Mouse (Mus musculus) 3134 (cell line): ENCODE data around the gene Gm10401.

Experiments
- DNase-seq: peaks from one replicate; pipeline ENCODE4 v3.0.0-alpha.2; 2011; ENCODE audit warnings: low spot score; ENCODE audit not compliant: insufficient read length; ENCODE audit errors: extremely low read depth

The Gm10401 gene

DNA sequence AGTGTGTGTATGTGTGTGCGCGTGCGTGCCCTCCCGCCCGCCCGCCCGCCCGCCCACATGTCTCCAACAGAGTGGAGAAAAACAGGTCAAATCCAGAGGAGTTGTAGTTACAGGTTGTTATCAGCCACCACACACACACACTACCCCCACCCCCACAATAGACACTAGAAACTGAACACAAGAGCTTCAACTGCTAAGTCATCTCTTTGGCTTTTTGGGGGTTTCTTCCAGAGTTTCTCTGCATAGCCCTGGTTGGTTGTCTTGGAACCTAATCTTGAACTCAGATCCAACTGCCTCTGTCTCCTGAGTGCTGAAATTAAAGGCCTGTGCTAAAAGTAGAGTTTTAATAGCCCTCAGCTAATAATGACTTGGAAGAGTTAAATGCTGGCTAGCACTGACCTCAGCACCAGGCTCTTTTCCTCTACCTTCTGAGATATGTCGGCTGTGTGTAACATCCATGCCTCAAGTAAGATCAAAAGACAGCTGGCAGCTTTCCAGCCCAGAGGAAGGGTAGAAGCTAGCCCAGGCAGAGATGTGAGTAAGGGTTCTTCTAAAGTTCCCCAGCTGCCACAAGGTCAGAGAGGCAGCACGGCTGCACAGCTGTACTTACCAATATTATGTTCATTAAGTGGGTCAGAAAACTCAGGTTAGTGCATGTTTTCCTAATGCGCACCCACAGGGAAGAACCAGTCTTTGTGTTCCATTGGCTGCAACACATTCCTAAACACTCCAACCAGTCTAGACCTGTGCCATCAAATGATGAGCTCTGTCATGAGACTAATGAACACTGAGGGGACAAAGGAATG, 26.8 kb downstream of the Gm10401 start:
- no peak for DNase-seq

DNA sequence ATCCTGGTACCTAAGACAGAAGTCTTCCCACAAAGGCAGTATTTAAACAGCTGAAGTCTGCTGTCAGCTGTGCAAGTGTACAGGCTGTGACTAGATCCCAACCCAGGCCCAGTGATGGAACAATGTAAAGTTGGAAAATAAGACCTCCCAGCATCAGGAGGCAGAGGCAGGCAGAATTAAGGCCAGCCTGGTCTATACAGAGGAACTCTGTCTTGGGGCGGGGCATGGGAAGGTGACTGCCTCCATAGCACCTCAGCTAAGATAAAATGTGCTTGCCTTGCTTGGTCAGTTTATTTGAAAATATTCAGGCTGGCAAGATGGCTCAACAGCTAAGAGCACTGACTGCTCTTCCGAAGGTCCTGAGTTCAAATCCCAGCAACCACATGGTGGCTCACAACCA, 27.6 kb downstream of the Gm10401 start:
- no peak for DNase-seq

DNA sequence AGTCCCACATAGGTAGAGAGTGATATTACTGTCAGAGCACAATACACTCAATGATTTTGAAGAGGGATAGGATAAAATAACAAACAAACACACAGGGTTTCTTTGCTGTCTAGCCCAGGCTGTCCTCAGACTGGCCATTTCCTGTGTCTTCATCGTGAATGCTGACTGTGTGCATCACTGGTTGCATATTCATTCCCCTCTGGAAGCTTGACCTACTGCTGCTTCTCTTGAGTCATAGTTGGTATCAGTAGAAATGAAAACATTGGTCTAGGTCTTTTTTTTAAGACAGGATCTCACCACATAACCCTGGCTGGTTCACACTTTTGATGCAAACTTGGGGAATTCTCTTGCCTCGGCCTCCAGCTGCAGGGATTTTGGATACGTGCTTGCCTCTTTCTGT, 28.5 kb downstream of the Gm10401 start:
- DNase-seq = no peak

DNA sequence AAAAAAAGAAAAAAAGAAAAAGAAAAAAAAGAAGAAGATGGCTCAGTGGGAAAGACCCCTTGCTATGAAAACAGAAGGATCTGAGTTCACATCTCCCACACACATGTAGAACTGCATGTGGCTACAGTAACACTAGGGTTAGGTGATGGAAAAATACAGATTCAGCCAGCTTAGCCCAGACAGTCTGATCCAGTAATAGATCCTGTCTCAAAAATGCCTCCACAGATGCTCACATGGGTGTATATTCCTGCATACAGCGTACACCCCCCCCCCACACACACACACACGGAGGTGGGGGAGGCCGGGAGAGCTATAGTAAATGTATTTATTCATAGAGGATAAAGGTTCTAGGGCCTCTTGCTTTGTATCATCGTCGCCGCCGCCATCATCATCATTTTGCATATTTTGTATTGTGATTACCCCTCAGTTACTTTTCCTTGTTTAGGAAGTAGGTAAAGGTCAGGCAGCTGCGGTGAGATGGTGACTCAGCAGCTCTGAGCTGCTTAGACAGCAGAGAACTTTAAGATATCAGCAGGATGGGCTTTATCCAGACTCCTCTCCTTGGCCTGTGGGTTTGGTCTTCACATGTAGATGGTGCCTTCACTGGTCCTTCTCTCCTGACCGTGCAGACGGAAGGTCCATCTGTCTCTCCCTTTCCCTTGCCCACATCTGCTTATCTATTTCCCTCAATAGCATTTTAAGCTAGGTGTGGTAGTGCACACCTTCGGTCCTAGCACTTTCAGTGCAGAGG, 29.2 kb downstream of the Gm10401 start:
- DNase-seq = no peak

DNA sequence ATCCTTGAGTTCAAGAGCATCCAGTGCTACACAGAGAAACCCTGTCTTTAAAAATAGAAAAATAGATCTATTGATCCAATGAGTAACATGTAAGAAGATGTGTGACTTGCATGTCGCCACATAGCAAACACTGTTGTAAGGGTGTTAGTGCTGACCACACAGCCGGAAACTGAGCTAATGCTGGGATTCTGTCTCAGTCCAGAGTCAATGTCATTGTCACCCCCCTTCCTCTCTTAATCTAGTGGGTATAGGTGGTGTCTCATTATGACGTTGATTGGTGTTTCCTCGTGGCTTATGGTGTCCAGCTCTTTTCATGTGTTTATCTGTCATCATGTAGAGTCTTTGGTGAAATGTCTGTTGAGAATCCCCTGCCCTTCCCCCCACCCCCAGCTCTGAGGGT, 31.9 kb downstream of the Gm10401 start:
- DNase-seq = no peak

DNA sequence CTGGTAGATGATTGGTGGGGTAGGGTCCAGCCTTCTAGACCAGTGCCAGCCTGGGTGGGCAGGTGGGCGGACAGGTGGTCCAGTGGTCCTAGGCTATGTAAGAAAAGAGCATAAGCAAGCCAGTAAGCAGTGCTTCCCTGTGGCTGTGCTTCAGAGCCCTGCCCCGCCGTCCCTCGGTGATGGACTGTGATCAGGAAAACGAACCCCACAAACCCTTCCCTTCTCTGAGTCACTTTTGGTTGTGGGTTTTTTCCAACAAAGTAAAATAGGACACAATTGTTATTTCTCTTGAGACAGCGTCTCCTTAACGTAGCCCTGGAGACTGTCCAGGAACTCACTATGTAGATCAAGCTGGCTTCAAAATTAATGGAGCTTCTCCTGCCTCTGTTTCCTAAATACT, 34.7 kb downstream of the Gm10401 start:
- DNase-seq = peak; percentile 25

DNA sequence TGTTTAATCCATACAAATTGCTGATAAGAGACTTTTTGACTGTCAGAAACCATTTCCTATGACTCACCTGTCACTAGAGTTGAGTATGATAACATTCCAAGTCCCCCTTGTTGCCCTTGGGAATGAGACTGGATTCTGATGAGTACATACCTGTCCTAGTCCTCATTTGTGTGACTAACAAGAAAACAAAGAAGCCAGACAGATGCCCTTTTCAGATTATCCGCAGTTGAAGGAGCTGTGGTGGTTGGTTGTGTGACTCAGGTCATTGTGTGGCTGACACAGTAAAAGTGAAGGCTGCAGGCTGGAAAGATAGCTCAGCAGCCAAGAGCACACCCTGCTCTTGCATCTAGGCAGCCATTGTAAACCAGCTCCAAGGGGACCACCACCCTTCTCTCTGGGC, 35.5 kb downstream of the Gm10401 start:
- peak; percentile 16 for DNase-seq

DNA sequence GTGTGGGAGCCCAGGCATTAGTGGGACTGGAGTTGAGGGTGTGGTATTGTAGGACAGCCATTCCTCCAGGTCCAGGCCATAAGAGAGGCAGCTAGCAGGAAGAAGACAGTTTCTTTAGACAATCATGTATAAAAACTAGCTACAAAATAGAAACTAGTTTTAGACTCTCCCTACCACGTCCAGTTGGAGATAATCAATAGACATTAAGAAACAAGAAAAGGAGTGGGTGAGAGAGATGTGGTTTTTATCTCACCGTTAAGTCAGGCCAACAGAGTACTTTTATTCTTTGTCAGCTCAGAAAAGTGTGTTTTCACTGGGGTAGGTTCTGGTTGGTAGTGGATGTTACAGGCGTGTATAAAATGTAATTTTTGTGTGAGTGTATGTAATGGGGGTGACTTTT, 37.1 kb downstream of the Gm10401 start:
- DNase-seq = no peak

DNA sequence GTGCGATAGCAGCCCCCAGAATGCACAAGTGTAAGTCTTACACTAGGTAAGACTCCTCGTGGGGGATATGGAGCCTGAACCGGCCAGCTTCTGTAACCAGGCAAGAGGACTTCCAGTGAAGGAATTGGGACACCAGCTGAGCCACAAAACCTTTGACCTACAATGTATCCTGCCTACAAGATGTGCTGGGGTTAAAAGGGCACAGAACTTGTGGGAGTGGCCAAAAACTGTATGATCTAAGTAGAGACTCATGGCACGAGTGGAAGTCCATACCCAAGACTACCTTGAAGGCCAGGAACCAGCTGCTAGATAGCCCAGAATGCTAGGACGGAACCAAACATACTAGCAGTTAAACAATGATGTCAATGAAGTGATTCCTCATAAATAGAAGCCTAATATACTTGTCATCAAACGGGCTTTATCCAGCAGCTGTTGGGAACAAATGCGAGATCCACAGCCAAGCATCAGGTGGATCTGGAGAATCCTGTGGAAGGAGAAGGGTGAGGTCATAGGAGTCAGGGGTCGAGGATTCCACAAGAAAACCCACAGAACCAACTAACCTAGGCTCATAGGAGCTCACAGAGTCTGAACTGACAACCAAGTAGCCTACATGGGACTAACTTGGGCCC, 37.9 kb downstream of the Gm10401 start:
- DNase-seq = no peak

DNA sequence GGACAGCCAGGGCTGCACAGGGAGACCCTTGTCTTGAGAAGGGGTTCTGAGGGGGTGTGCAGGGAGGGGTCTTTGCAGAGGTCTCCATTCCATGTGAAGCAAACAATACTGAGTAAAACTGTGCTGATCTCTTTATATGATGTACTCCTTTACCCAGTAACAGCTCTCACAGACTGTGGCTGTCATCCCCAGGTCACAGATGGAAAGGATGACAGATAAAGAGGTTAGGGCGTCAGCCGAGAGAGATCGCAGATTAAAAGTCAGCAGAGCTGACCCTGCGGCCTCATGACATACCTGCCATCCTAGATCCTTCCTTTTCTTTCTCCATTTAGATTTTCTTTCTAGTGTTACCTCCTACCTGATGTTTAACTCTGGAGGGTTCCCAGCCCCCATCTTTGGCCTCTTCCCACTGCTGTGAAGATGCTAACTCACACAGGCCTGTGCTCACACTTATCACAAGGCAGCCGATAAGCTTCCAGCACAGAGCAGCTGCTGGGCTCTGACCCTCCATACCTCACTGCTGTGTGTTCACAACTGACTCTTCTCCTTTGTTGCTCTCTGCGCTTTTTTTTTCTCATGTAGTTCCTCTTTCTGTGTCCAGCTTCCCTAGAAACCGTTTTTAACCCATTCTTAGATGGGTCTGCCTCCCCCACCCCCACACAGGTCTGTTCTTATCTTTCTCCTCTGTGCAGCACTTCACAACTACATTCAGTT, 39.4 kb downstream of the Gm10401 start:
- no peak for DNase-seq

DNA sequence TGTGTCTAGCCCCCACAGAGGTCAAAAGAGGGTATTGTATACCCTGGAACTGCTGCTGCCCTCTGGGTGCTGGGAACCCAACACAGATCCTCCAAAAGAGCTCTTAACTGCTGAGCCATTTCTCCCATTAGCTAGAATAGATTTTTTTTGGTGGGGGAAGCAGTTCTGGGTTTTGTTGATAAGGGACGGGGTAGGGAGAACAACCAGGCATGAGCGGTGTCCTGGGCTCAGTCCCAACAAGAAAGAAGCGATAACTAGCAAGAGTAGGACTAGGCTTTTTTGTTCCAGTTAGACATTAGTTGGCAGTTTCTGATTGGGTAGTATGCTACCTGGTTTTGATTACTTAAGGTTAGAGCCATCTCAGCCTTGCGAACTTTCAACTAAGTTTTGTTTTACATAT, 40.9 kb downstream of the Gm10401 start:
- DNase-seq = no peak

DNA sequence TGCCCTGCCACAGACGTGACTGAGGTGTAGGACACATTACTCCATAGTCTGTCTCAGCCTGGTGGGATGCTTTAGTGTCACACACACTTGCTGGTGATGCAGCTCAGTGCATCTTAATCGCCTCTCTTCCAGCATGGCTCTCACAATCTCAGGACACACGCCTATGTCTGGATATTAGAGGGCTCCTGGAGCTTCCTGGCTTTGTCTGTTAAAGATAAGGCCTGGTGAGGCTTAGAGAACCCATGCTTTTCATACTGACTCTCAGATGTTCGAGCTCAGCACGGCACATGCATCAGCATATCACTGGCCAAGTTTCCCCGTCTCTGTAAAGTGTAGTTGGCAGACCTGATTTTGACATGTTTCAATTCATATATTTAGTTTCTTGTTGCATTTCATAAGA, 42.7 kb downstream of the Gm10401 start:
- no peak for DNase-seq

DNA sequence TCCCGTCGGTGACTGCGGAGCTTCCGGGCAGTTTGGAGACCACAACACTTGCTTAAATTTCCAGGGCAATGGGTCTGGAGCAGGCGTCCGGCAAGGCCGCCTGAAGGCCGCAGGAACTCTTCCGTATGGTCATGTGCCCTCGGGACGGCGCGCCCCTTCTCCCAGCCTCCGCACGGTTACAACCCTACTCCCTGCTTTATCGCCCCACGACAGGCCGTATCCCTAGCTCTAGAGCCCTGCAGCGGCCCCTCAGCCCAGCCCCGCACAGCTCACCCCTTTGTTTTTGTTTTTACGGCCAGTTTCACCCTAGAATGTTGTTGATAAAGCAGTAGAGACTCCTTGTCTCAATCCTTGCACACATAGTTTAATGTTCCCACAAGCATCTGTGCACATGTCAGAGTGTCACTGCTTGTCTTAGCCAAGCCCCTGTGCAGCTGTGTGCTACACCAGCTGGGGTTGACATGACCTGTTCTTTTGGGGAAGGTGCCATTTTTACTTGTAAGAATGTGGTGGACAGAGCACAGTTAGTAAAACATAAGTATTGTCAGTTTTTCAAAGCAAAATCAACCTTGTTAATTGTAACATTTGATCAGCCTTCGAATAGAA, 44.2 kb downstream of the Gm10401 start:
- DNase-seq = peak; percentile 7

DNA sequence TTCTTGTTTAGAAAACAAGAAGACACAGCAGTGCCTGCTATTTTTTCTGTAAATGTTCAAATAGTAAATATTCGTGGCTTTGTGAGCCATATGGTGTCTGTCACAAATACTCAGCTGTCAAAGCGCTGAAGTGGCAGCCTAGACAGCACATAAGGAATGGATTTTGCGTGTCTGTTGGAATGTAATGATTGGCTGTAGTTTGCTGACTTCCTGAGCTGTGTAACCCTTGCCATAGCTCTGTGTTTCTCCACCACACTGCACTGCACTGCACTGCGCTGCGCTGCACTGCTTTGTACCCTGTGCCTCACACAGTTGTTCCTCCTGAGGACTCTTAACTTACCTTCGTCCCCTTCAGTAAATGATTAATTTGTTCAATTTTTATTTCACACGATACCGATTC, 45.5 kb downstream of the Gm10401 start:
- DNase-seq = no peak

DNA sequence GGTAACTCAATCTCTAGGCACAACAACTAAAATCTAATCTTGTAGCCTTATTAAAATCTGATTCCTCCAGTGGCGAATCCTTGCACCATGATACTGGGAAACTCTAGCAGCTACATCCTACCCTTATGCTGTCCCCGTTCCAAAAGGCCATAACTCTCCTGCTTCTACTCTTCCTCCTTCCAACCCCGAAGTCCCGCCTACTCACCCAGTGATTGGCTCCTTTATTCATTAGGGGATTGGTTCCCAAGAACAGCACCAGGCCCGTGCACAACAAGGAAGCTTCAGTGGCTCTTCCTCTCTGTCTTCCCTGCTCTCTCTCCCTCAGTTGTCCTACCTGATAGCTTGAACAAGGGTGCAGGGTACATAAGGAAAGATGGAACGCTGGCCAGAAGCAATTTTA, 47.3 kb downstream of the Gm10401 start:
- no peak for DNase-seq

DNA sequence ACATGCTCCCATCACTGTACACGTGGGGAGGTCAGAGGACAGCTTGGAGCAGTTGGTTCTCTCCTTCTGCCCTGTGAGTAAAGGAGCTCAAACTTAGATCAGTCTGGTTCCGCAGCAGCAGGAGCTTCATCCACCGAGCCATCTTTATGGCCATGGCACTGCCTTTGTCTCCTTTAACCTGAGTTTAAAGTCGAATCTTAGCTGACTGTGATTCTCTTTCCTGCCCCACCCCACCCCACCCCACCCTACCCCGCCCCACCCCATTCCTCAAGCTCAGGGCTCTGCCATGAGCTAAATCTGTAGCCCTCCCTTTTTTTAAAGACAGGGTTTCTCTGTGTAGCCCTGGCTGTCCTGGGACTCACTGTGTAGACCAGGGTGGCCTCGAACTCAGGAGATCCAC, 48.4 kb downstream of the Gm10401 start:
- DNase-seq = no peak
